Mouse (Mus musculus) intestine, embryonic 14.5 days (tissue): Measurements from ENCODE around the gene Gm3250. TPM values are rescaled to one million over a fixed set of nuclear protein-coding genes. Genes with fewer than 3 reads are reported as not detected.
"Not testable (repeated sequence)": the region's sequence is repeated elsewhere in the genome, so short reads cannot be mapped to it uniquely, and the experiment has no call there.

ENCODE experiments used
- ATAC-seq: fragments of 200-750 bp; cut with Nextera tagmentation; replicated peaks from 2 replicates; pipeline ENCODE4 v1.8.0; 2017; ENCODE audit warnings: low read depth, moderate number of reproducible peaks, moderate TSS enrichment, moderate library complexity; ENCODE audit not compliant: low FRiP score, low TSS enrichment
- DNase-seq: peaks from one replicate; pipeline ENCODE4 v3.0.0-alpha.2; 2018; ENCODE audit warnings: low spot score
- H3K27ac ChIP-seq: fragments of 300-500 bp; sonication (generic); 2 replicates; pipeline ENCODE4 v1.5.1; 2014; ENCODE audit warnings: low read depth, mild to moderate bottlenecking, control low read depth
- H3K27me3 ChIP-seq: fragments of 300-500 bp; sonication (generic); replicated peaks from 2 replicates; pipeline ENCODE4 v1.6.1; 2014; ENCODE audit warnings: low read length, control low read depth; ENCODE audit not compliant: control insufficient read depth, insufficient read depth
- H3K36me3 ChIP-seq: fragments of 300-500 bp; sonication (generic); 2 replicates; pipeline ENCODE4 v1.6.1; 2014; ENCODE audit warnings: low read length, control low read depth; ENCODE audit not compliant: control insufficient read depth, insufficient read depth
- H3K4me1 ChIP-seq: fragments of 300-500 bp; sonication (generic); replicated peaks from 2 replicates; pipeline ENCODE4 v1.6.1; 2014; ENCODE audit warnings: low read length, control low read depth, mixed read lengths; ENCODE audit not compliant: control insufficient read depth, insufficient read depth
- H3K4me2 ChIP-seq: fragments of 300-500 bp; sonication (generic); 2 replicates; pipeline ENCODE4 v1.6.1; 2014; ENCODE audit warnings: low read length
- H3K4me3 ChIP-seq: fragments of 300-500 bp; sonication (generic); 2 replicates; pipeline ENCODE4 v1.5.1; 2014; ENCODE audit warnings: low read depth, low read length, control low read depth, mixed read lengths
- H3K9ac ChIP-seq: fragments of 300-500 bp; sonication (generic); 2 replicates; pipeline ENCODE4 v1.6.1; 2014; ENCODE audit warnings: mild to moderate bottlenecking, low read length
- H3K9me3 ChIP-seq: fragments of 300-500 bp; sonication (generic); 2 replicates; pipeline ENCODE4 v1.6.1; 2016; ENCODE audit warnings: low read length, control low read depth; ENCODE audit not compliant: control insufficient read depth
- WGBS: fragments of 180-500 bp; shearing (Covaris S2); extraction: QIAGEN DNeasy Blood & Tissue Kit; methylation state at CpG from one replicate; pipeline ENCODE4 v1.1.7; 2014; 5-methylcytosine and 5-hydroxymethylcytosine counted together
- polyA plus RNA-seq: library from polyadenylated mRNA; unstranded; fragments of >200 nt; fragmentation: Nextera tagmentation; extraction: Ambion mirVana; gene quantifications from 2 replicates; pipeline ENCODE4 v1.2.1, GENCODE M21; 2014

The Gm3250 gene
- not detected in 2 replicates for polyA plus RNA-seq

DNA sequence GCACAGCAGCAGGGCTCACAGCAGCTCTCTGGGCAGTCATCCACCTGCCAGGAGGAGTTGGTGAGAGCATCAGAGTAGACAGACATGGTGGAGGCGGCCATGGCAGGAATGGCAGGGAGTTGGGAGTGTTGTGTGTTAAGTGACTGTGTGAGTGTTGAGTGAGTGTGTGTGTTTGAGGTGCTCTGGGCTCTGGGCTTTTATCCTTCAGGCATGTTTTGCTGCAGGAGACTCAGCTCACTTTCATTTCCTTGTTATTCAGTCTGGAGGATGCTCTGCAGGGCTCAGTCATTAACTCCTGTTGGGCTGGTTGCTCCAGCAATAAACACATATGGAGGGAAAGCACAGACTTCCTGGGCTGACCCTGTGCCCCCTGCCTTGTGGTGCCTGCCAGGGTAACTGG lies at the start of gene Gm3250:
Gene Gm3250, minus strand, starts transcription at position 101 of the 400 bp plus-strand sequence.
- not testable (repeated sequence) for DNase-seq, H3K27me3 ChIP-seq, H3K4me2 ChIP-seq, H3K4me3 ChIP-seq, ATAC-seq, H3K9me3 ChIP-seq, H3K4me1 ChIP-seq, H3K9ac ChIP-seq, H3K27ac ChIP-seq, H3K36me3 ChIP-seq
- no CpG with 5 or more reads among the region's 1 CpGs for WGBS

DNA sequence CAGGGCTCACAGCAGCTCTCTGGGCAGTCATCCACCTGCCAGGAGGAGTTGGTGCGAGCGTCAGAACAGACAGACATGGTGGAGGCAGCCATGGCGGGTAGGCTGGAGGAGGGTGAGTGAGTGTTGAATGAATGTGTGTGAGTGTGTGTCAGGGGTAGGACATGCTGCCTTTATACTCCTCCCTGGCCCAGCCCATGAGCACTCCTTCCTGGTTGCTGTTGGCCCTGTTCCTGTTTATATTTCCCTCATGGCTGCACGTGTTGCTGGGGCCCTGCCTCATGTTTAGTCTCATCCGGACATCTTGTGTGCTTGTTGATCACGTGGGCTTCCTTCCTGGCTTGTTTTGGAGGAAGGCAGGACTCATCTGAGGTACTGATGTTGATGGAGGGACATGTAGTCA lies 44.6 kb upstream of the Gm3250 start, which contains the start of gene Krtap10-4:
Gene Krtap10-4, minus strand, starts transcription at position 145 of the 400 bp plus-strand sequence.
- no peaks in the 10 kb centered on the region for H3K4me1 ChIP-seq
- H3K27me3 ChIP-seq = no peaks in the 10 kb centered on the region
- WGBS = 62% methylated on average over 6 of the region's 6 CpGs
- no peak within 1 kb of the TSS for H3K27ac ChIP-seq
- H3K9me3 ChIP-seq = 0 out of 2 replicates have a peak, but pooled peaks cover 5% of the 10 kb centered on the region
- no peak for DNase-seq
- no peak for ATAC-seq
- no peak within 1 kb of the TSS for H3K4me2 ChIP-seq
- no peaks in the 10 kb centered on the region for H3K36me3 ChIP-seq
- H3K9ac ChIP-seq = no peak within 1 kb of the TSS
- no peak within 1 kb of the TSS for H3K4me3 ChIP-seq

DNA sequence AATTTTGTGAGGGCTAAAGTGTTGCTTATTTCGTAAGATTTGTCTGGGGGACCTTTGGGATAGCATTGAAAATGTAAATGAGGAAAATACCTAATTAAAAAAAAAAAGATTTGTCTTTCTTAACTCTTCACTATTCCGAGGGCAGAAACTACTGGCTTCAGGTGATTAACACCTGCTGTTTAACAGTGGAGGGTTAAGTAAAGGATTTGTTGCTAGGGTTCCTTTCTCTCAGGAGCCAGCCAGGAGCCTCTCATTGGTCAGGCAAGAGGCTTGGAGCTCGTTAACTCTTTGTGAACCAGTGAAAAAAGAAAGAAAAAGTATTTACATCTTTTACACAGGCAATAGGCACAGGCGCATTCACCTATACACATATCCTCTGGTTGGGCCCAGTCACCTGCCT lies 36.9 kb upstream of the Gm3250 start:
- Histone ChIP-seq H3K9me3 (0 out of 2 replicates have a peak, but pooled peaks cover 5% of the 10 kb centered on the region), H3K27ac (no peak overlapping the region), H3K36me3 (no peaks in the 10 kb centered on the region), H3K4me2 (no peak overlapping the region), H3K4me3 (no peak overlapping the region), H3K27me3 (no peaks in the 10 kb centered on the region), H3K4me1 (no peaks in the 10 kb centered on the region), H3K9ac (no peak overlapping the region)
- ATAC-seq (no peak), DNase-seq (no peak)
- 37% methylated on average over 4 of the region's 4 CpGs for WGBS

DNA sequence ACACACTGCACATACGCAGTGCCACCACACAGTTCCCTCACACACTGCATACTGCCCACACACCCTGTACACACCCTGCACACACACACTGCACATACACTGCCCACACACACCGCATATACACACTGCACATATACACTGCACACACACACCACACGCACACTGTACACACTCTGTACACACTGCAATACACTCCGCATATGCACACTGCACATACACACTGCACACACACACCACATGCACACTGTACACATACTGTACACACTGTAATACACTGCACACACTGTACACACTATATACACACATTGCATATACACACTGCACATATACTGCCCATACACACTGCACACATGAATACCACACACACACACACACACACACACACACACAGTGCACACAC lies 36.2 kb upstream of the Gm3250 start:
- no peak overlapping the region for H3K4me2 ChIP-seq
- no peaks in the 10 kb centered on the region for H3K9me3 ChIP-seq
- no peak overlapping the region for H3K4me3 ChIP-seq
- WGBS = 96% methylated on average over 4 of the region's 4 CpGs
- H3K36me3 ChIP-seq = no peaks in the 10 kb centered on the region
- no peaks in the 10 kb centered on the region for H3K4me1 ChIP-seq
- H3K27ac ChIP-seq = no peak overlapping the region
- no peak overlapping the region for H3K9ac ChIP-seq
- DNase-seq (no peak), ATAC-seq (no peak)
- no peaks in the 10 kb centered on the region for H3K27me3 ChIP-seq

DNA sequence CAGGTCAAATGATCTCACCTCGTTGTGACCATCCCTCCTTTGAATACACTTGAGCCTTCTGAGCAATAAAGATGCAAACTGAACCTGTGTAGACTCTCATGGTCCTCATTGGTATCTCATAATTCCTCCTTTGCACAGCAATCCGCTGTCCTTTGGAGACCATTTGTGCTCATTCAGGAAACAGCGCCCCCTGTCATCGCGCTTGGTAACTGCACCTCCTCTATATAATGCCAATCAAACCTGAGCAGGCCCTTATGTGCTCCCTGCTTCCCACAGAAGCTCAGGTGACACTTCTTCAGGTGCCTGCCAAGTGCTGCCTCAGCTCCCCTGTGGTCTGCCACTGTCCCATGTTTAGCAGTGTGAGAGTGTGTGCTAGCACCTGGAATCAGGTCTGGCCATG lies 33.2 kb upstream of the Gm3250 start:
- H3K9me3 ChIP-seq = no peaks in the 10 kb centered on the region
- H3K27me3 ChIP-seq = no peaks in the 10 kb centered on the region
- 30% methylated on average over 5 of the region's 5 CpGs for WGBS
- H3K4me1 ChIP-seq = no peaks in the 10 kb centered on the region
- H3K4me2 ChIP-seq = no peak overlapping the region
- no peaks in the 10 kb centered on the region for H3K36me3 ChIP-seq
- no peak for ATAC-seq
- no peak overlapping the region for H3K4me3 ChIP-seq
- no peak overlapping the region for H3K9ac ChIP-seq
- H3K27ac ChIP-seq = no peak overlapping the region
- peak; percentile 59 for DNase-seq

DNA sequence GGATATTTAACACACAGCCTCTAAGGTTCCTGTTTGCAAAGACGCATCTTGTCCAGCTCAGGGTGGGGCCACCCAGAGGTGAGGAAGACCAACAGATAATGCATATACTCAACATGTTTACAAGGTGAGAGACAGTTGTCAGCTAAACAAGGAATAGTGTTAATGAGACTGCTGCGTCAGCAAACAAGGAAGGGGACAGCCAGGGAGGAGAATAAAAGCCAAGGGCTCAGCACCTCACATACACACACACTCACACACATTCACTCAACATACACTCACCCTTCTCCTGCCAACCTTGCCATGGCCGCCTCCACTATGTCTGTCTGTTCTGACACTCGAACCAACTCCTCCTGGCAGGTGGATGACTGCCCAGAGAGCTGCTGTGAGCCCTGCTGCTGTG lies 32.0 kb upstream of the Gm3250 start, which contains the start of gene Gm2696:
Gene Gm2696, plus strand, starts transcription at position 301 of the 400 bp plus-strand sequence.
- Histone ChIP-seq H3K4me2 (no peak within 1 kb of the TSS), H3K4me3 (no peak within 1 kb of the TSS), H3K36me3 (no peaks in the 10 kb centered on the region), H3K27me3 (no peaks in the 10 kb centered on the region), H3K9ac (no peak within 1 kb of the TSS), H3K4me1 (no peaks in the 10 kb centered on the region), H3K27ac (no peak within 1 kb of the TSS), H3K9me3 (0 out of 2 replicates have a peak, but pooled peaks cover 6% of the 10 kb centered on the region)
- ATAC-seq = no peak
- no peak for DNase-seq
- 44% methylated on average over 4 of the region's 4 CpGs for WGBS

DNA sequence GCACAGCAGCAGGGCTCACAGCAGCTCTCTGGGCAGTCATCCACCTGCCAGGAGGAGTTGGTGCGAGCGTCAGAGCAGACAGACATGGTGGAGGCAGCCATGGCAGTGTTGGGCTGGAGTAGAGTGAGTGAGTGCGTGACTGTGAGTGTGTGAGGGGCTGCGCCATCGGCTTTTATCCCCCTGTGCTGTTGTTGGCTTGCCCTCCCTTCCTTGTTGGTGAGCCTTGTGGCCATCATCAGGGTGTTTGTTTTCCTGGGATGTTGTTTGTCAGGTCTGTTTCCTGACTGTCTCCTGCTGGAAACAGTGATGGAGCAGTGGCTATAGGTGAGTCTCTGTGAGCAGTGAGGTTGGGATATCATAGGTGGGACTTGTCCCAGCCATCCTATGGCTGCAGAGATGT lies 29.4 kb upstream of the Gm3250 start, which contains the start of gene Gm9507:
Gene Gm9507, minus strand, starts transcription at position 101 of the 400 bp plus-strand sequence.
- Histone ChIP-seq H3K36me3 (no peaks in the 10 kb centered on the region), H3K9ac (no peak within 1 kb of the TSS), H3K4me3 (no peak within 1 kb of the TSS), H3K4me1 (no peaks in the 10 kb centered on the region), H3K27ac (no peak within 1 kb of the TSS), H3K27me3 (no peaks in the 10 kb centered on the region), H3K4me2 (no peak within 1 kb of the TSS), H3K9me3 (0 out of 2 replicates have a peak, but pooled peaks cover 6% of the 10 kb centered on the region)
- ATAC-seq = no peak
- no peak for DNase-seq
- WGBS = 70% methylated on average over 5 of the region's 5 CpGs

DNA sequence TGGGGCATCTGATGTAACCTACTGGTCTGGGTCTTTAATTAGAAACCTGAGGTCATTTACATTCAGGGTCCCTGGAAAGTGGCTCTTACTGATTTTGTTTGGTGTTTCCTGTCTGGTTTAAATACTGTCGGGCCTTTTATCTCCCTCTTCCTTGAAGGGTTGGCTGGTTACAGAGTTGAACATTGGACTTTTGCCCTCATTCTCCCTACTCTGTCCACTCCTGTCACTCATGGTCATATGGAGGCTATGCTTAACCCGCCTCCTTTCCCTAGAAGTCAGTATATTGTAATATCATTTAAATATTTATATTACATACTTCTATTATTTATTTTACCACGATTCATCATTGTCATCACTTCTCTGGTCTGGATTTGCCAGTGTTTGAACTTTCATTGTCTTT lies 21.8 kb upstream of the Gm3250 start:
- Histone ChIP-seq H3K4me1 (no peaks in the 10 kb centered on the region), H3K36me3 (no peaks in the 10 kb centered on the region), H3K9ac (no peak overlapping the region), H3K9me3 (no peaks in the 10 kb centered on the region), H3K4me3 (no peak overlapping the region), H3K4me2 (no peak overlapping the region), H3K27me3 (no peaks in the 10 kb centered on the region), H3K27ac (no peak overlapping the region)
- WGBS = 74% methylated on average over 3 of the region's 3 CpGs
- ATAC-seq (no peak), DNase-seq (no peak)

DNA sequence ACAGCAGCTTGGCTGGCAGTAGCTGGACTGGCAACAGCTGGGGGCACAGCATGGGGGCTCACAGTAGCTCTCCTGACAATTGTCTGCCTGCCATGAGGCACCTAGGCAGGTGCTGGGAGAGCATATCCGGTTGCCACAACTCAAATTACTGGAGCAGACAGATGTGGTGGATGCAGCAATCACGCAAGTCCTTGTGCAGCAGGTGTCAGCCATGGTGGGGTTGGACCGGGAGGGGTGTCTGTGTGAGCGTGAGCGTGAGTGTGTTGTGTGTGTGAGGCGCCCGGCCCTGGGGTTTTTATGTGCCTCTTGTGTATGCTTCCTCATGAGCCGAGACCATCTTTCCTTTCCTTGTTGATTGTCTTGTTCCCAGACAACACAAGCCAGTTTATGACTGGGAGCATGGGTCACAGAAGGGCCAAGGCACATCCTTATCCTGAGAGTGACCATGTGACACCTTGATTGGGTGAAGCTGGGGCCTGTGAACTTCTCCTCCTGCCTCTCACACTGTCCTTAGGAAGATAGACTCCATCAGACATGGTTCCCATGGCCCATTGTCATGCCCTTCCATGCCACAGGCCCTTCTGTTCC lies 16.7 kb upstream of the Gm3250 start, which contains the start of gene Gm19668:
Gene Gm19668, minus strand, starts transcription at position 213 of the 588 bp plus-strand sequence.
- no peak within 1 kb of the TSS for H3K4me2 ChIP-seq
- H3K9me3 ChIP-seq = no peaks in the 10 kb centered on the region
- ATAC-seq (no peak), DNase-seq (peak; percentile 52)
- H3K4me1 ChIP-seq = no peaks in the 10 kb centered on the region
- no peak within 1 kb of the TSS for H3K4me3 ChIP-seq
- no peak within 1 kb of the TSS for H3K9ac ChIP-seq
- no peaks in the 10 kb centered on the region for H3K27me3 ChIP-seq
- WGBS = 50% methylated on average over 8 of the region's 8 CpGs
- H3K27ac ChIP-seq = no peak within 1 kb of the TSS
- H3K36me3 ChIP-seq = no peaks in the 10 kb centered on the region
